Mouse (Mus musculus): ENCODE measurements around the gene Abhd12b. TPM values are rescaled to one million over a fixed set of nuclear protein-coding genes. Genes with fewer than 3 reads are reported as not detected.

Gene Abhd12b
- 0.40 and 0.53 TPM in 2 replicates for polyA plus RNA-seq (2012; rRNA removed)

GRCm38 (mm10) chr12:70153842-70154241, at the start of gene Abhd12b:
Gene Abhd12b (plus strand): TSS chr12:70154142.
- no peak for DNase-seq (ENCODE audit: extremely low spot score in 1 of 2, low spot score in 1 of 2)

- no peak for DNase-seq (ENCODE audit: extremely low spot score in 1 of 2, low spot score in 1 of 2)
Observed at GRCm38 (mm10) chr12:70104199-70104598, 49.7 kb upstream of the Abhd12b start.

- DNase-seq (ENCODE audit: extremely low spot score in 1 of 2, low spot score in 1 of 2), result no peak
Observed at GRCm38 (mm10) chr12:70104776-70105420, 49.0 kb upstream of the Abhd12b start.

GRCm38 (mm10) chr12:70105885-70106284, 48.1 kb upstream of the Abhd12b start:
- no peak for DNase-seq (ENCODE audit: extremely low spot score in 1 of 2, low spot score in 1 of 2)

GRCm38 (mm10) chr12:70106508-70106907, 47.4 kb upstream of the Abhd12b start:
- no peak for DNase-seq (ENCODE audit: extremely low spot score in 1 of 2, low spot score in 1 of 2)

GRCm38 (mm10) chr12:70108104-70108503, 45.8 kb upstream of the Abhd12b start:
- DNase-seq (ENCODE audit: extremely low spot score in 1 of 2, low spot score in 1 of 2), result no peak

GRCm38 (mm10) chr12:70109921-70110320, 44.0 kb upstream of the Abhd12b start:
- peak in 1 of 2 experiments; percentile 48 for DNase-seq (ENCODE audit: extremely low spot score in 1 of 2, low spot score in 1 of 2)

- peak; percentile 55 to 78 for DNase-seq (ENCODE audit: extremely low spot score in 1 of 2, low spot score in 1 of 2)
Observed at GRCm38 (mm10) chr12:70110375-70111116, 43.4 kb upstream of the Abhd12b start.

GRCm38 (mm10) chr12:70111117-70111366, 42.9 kb upstream of the Abhd12b start:
- DNase-seq (ENCODE audit: extremely low spot score in 1 of 2, low spot score in 1 of 2), result no peak

GRCm38 (mm10) chr12:70111367-70112089, 42.4 kb upstream of the Abhd12b start:
- DNase-seq (ENCODE audit: extremely low spot score in 1 of 2, low spot score in 1 of 2), result peak in 1 of 2 experiments; percentile 73

GRCm38 (mm10) chr12:70112090-70112383, 41.9 kb upstream of the Abhd12b start:
- no peak for DNase-seq (ENCODE audit: extremely low spot score in 1 of 2, low spot score in 1 of 2)

GRCm38 (mm10) chr12:70113351-70113750, 40.6 kb upstream of the Abhd12b start, which contains the start of gene Nin:
Gene Nin (minus strand): TSS chr12:70113717.
- peak in 1 of 2 experiments; percentile 62 for DNase-seq (ENCODE audit: extremely low spot score in 1 of 2, low spot score in 1 of 2)

GRCm38 (mm10) chr12:70117146-70117545, 36.8 kb upstream of the Abhd12b start:
- no peak for DNase-seq (ENCODE audit: extremely low spot score in 1 of 2, low spot score in 1 of 2)

- peak; percentile 84 to 88 for DNase-seq (ENCODE audit: extremely low spot score in 1 of 2, low spot score in 1 of 2)
Observed at GRCm38 (mm10) chr12:70118721-70119345, 35.1 kb upstream of the Abhd12b start.

- DNase-seq (ENCODE audit: extremely low spot score in 1 of 2, low spot score in 1 of 2), result no peak
Observed at GRCm38 (mm10) chr12:70119552-70119951, 34.4 kb upstream of the Abhd12b start.

- DNase-seq (ENCODE audit: extremely low spot score in 1 of 2, low spot score in 1 of 2), result no peak
Observed at GRCm38 (mm10) chr12:70126626-70127025, 27.3 kb upstream of the Abhd12b start.

- no peak for DNase-seq (ENCODE audit: extremely low spot score in 1 of 2, low spot score in 1 of 2)
Observed at GRCm38 (mm10) chr12:70129105-70129504, 24.8 kb upstream of the Abhd12b start.

GRCm38 (mm10) chr12:70131042-70131675, 22.8 kb upstream of the Abhd12b start:
- DNase-seq (ENCODE audit: extremely low spot score in 1 of 2, low spot score in 1 of 2), result peak in 1 of 2 experiments; percentile 52

- DNase-seq (ENCODE audit: extremely low spot score in 1 of 2, low spot score in 1 of 2), result no peak
Observed at GRCm38 (mm10) chr12:70134627-70135235, 19.2 kb upstream of the Abhd12b start.

GRCm38 (mm10) chr12:70136185-70136756, 17.7 kb upstream of the Abhd12b start:
- DNase-seq (ENCODE audit: extremely low spot score in 1 of 2, low spot score in 1 of 2), result no peak

All from frontal cortex, adult 2 months (tissue).